Mouse (Mus musculus): Measurements from ENCODE around the gene Gm35549.
A peak's percentile ranks its signal among the peaks of the same experiment; 100 is the strongest.
"Not testable (repeated sequence)": the region's sequence is repeated elsewhere in the genome, so short reads cannot be mapped to it uniquely, and the experiment has no call there.

The Gm35549 gene

DNA sequence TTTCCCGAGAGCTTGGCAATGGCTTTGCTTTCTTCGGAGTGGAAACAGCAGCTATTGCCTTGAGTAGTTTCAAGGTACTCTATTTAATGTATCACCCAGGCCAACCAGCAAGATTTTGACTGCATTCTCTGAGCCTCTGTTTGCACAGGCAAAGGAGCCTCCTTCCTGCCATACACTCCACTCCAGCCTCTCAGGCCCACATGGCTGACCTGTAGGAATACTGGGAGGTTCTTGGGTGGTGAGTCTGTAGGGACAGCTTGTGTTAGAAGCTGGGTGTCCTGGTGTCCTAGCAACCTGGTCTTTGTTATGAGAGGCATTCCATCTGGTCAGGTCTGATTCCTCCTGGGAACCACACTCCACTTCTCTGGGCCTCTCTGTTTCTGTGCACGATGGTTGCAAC is at the start of gene Gm35549:
Gene Gm35549 (minus strand): TSS at position 276 of the 400 bp plus-strand sequence.
- no peak for DNase-seq (ENCODE audit: low spot score in 2 of 2)

DNA sequence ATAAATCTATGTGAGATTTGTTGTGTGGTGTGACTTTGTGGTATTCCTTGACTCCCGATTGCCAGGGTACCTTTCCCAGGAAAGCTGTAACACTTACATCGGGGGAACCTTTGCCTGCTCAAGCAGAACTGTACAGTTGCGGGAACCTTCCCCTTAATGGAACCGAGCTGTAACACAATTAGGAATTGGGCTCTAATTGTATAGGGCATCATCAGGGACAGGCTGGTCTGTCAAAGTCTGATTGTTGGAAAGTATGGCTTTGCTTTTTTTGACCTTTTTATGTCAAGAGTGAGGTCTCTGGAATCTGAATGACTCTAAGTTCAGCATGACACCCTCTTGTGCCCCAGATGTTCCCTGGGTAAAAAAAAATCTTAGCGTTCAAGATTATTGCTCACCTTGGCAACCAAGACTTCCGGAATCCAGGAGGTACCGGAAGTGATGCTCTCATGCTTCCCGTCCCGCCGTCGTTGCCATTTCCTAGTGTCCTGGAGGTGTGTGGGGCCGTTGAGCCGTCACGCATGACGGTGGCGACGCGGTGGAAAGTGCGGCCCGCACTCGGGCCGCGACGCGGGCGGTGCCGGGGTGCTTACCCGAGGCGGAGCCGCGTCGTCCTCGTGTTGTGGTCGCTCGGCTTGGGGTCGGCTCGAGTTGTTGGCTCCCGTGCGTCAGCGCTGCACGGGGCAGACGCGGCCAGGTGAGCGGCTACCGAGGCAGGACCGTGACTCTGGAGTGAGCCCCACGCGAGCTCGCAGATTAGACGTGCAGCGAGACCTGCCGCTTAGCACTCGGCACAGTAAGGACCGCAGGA is 42.7 kb upstream of the Gm35549 start:
- peak; percentile 24 to 56 for DNase-seq (ENCODE audit: low spot score in 2 of 2)

DNA sequence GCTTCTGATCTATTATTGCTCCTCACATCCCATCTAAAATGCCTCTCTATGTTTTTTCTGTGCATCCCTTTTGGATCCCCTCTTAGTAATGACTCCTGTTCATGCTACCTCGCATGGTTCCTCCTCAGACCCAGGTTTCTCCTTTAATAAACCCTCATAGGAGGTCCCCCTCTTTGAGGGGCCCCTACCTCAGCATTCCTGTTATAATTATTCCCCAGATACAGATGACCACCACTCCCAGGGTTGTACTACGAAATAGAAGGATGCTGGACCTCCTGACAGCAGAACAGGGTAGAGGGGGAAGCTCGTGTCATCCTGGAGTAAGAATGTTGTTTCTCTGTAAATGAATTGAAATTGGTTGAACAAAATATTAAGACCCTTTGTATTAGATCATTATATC is 41.5 kb upstream of the Gm35549 start, which contains the start of gene Zkscan7:
Gene Zkscan7 (plus strand): TSS at position 301 of the 400 bp plus-strand sequence.
- DNase-seq (ENCODE audit: low spot score in 2 of 2): no peak

- DNase-seq (ENCODE audit: low spot score in 2 of 2): no peak
These were observed 31.3 kb upstream of the Gm35549 start for GRCm38 (mm10) chr9:122875145-122875544.

DNA sequence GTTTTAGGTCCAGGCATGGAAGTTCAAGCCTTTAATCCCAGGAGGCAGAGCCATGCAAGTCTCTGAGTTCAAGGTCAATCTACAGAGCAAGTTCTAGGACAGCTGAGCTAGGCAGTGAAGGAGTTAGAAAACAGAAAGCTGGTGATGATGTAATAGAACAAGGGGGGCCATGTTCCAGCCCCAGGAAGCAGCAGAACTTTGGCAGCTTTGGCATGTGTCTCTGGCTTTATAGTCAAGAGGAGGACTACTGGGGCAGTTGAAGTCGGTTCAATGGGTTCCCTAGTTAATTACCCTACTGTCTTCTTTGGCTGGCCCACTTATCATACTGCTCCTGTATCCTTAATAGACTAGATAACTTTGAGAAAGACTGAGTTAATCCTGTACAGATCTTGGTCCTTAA is 30.8 kb upstream of the Gm35549 start:
- DNase-seq (ENCODE audit: low spot score in 2 of 2): no peak

DNA sequence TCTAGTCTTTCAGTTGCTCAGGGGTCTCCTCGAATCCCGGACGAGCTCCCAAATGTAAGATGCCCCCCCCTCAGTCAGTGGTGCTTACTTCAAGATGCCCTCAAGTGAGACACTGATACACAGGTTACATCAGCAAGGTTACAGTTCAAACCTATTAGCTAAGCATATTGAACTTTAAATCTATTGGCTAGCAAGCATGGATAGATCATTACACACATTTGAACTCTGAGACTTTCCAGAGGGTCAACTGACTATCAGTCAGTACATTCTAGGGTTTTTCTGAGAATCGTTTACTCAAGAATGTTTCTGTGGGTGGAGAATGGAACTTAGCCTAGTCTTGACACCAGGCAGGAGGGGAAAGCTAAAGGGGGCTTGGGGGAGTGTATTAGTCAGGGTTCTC is 28.8 kb upstream of the Gm35549 start:
- DNase-seq (ENCODE audit: low spot score in 2 of 2): no peak

DNA sequence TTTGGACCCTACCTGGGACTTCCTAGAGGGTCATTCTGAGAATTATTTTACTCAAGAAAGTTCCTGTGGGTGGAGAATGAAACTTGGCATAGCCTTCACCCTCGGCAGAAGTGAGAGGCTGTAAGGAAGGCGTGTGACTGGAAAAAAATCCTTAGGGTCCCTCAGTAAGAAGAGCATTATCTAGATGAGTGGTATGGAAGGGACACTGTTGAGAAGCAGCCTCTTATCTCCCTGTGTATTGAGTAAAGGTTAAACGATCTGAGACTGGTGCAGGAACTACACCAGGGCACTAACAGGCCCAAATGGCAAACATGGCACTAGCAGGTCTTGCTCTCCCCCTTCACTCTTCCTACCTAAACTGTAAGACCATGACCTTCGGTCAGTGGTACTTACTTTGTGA is 22.4 kb upstream of the Gm35549 start:
- no peak for DNase-seq (ENCODE audit: low spot score in 2 of 2)

GRCm38 (mm10) chr9:122865697-122866166 is 21.9 kb upstream of the Gm35549 start, which contains the start of gene Zfp445:
Gene Zfp445, minus strand, starts transcription at chr9:122866006.
- DNase-seq (ENCODE audit: low spot score in 2 of 2): peak; percentile 57 to 64

DNA sequence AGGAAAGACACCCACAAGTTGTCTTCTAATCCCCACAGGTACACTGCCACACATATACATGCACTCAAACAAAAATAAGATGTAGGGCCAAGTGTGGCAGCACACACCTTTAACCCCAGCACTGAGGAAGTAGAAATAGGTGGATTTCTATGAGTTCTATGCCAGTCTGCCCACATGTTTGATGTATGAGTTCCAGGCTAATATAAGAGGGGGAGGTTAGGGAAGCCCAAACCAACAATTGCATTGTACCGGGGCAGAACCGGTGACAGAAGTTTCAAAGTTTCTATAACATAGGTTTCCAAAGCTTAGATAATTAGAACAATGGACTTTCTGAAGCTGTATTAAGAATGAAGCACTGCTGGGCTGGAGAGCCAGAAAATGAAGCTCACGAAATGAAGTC is 21.0 kb upstream of the Gm35549 start:
- DNase-seq (ENCODE audit: low spot score in 2 of 2): no peak

DNA sequence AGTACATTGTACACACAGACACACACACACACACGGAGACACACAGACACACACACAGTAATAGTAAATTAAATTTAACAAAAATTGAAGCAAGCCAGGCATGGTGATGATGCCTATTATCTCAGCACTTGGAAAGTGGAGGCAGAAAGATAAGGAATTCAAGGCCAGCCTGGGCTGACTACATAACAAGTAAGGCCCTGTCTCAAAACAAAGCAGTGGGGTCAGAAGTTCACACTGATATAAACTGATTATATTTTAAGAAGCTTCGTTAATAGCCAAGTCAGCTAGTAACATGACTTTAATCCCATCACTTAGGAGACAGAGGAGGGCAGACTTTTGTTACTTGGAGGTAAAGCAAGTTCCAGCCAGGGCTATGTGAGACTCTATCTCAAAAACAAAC is 19.9 kb upstream of the Gm35549 start:
- no peak for DNase-seq (ENCODE audit: low spot score in 2 of 2)

DNA sequence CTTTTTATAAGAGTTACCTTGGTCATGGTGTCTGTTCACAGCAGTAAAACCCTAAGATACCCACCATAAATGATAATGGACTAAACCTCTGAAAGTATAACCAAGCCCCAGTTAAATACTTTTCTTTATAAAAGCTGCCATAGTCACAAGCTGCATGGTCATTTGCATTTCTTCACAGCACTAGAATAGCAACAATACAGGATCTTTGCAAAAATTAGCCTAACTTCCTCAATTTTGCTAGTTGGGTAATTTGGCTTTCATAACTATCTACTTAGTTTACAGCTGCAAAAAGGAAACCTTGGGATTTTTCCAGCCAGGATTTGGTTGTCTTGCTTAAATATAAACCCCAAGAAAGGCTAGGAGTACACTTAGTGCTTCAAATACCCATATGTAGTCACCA is 16.9 kb upstream of the Gm35549 start:
- no peak for DNase-seq (ENCODE audit: low spot score in 2 of 2)

DNA sequence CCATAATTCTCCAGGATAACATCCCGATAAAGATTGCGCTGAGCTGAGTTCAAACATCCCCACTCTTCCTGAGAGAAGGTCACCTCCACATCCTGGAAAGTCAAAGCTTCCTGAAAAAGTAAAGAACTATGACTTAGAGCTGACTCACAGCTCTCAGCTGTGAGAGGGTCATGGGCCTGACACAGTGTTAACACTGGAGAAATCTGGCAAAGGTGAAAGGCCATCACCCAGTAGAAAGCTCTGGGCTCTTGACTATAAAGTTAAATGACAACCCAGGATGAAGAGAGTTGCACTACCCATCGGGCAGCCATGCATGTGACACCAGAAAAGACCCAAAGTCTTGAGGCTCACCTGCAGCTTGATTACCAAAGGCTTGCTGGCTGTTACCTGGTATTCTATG is 12.9 kb upstream of the Gm35549 start:
- no peak for DNase-seq (ENCODE audit: low spot score in 2 of 2)

DNA sequence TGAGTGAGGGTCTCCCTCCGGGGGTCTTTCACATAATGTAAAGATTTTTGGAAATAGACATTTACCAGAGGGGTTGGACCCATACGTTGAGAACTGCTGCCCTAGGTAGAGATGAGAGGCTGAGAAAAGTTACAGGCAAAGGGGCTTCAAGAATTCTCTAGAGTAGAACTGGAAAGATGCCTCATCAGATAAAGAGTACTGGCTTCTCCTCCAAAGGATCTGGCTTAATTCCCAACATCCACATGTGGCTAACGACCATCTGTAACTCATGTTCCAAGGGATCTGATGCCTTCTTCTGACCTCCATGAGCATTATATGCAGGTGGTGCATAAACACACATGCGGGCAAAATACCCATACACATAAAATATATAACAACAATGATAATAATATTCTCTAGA is 11.8 kb upstream of the Gm35549 start:
- DNase-seq (ENCODE audit: low spot score in 2 of 2): no peak

GRCm38 (mm10) chr9:122855141-122855540 is 11.3 kb upstream of the Gm35549 start:
- not testable (repeated sequence) for DNase-seq (ENCODE audit: low spot score in 2 of 2)

DNA sequence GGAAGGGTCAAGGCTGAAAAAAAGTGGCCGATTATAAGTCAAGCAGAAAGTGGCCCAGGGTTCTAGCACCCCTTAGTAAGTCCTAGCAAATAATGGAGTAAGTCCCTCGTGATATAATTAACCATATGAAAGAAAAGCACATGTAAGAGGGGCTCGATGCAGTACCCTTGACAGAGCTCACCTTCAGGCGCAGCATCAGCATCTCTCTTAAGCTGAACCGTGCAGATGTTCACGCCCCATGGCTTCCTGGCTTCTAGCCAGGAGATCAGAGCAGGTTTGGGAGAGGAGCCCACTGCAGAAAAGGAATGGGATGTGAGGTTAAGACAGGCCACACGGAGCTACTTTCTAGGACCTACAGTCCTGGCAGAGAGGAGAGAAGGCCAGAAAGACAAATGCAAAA is 10.7 kb upstream of the Gm35549 start:
- DNase-seq (ENCODE audit: low spot score in 2 of 2): no peak

- not testable (repeated sequence) for DNase-seq (ENCODE audit: low spot score in 2 of 2)
These were observed 4.0 kb upstream of the Gm35549 start for GRCm38 (mm10) chr9:122847811-122848311.

DNA sequence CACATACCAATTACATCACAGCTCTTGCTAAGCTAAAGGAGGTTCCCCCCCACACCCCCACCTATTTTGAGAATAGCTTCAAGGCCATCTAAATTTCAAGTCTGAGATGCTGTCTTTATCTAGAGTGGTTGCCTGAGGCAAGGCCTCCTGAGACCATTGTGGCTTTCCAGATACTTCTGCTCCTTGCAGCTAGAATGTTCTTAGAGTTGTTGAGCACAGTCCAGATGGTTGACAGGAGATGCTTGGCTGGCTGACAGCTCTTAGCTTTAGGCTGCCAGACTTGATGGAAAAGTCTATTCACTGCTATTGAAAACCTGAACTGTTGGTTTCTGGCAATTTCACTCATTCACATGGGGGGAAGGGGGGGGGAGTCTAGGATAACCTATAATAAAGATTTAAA is 2.3 kb upstream of the Gm35549 start:
- no peak for DNase-seq (ENCODE audit: low spot score in 2 of 2)

DNA sequence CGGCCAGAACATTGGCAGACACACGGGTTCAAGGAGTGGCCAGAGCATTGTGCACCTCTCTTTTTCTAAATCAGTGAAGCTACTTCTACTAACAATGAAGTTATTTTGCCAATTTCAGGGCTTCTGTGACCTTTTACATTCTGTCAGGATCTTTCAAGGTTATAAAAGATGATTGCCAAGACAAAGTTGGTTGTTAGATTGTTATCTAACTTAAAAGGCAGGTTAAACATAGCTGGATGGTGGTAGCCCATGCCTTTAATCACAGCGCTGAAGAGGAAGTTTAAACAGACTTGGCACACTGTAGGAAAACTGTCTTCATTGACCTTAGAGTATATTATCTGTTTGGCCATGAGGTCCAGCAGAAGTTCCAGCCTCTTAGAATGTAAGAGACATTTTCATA is 1.8 kb upstream of the Gm35549 start:
- DNase-seq (ENCODE audit: low spot score in 2 of 2): no peak

DNA sequence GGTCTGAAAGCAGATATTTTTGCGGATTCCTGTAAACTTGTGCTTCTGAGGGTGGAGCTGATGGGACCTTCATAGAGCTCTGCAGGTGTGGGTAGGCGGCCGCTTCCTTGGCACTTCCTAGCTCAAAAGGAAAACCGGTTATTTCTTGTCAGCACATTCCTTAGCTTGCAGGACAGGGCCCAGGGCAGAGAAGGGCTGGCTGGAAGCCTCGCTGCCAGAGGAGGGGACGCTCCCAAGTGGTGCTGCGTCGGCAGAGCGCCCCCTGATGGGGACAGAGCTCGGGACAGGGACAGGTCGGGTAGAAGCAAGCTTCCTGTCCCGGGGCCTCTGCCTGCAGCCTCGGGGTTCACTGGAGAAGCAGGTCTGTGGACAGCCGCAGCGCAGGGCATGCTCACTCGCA is 6.2 kb downstream of the Gm35549 start:
- no peak for DNase-seq (ENCODE audit: low spot score in 2 of 2)

DNA sequence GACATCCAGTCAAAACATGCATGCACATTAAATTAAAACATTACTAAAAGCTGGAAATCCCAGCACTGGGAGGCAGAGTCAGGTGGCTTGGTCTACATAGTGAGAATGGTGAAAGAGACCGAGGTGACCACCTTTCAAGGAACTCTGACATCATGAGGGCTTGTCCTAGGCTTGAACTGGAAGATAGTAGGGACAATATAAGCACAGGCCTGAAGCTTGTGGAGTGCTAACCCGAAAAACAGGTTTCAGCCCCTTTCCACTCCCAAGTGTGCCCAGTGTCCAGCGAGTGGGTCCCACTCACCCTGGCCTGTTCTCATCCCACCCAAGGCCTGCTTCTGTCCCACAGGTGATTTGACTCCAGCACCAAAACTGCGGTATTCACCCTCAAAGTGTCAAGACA is 6.6 kb downstream of the Gm35549 start:
- no peak for DNase-seq (ENCODE audit: low spot score in 2 of 2)

GRCm38 (mm10) chr9:122836790-122837189 is 7.0 kb downstream of the Gm35549 start:
- DNase-seq (ENCODE audit: low spot score in 2 of 2): peak; percentile 25 to 39

DNA sequence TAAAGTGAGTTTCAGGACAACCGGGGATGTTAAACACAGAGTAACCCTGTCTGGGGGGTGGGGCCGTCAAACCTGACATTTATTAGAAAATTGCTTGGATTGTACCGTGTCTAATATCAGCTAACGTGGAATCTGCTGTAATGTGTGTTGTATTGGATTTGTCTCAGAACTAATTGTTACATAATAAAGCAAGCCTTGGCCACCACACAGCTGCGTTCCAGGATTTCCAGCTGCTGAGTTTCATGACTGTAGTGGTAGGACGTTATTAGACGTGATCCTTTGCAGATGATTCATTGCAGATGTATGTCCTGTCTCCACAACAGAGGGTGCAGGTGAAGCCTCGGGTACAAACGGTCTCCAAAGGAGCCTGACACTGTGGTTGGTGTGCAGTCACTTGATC is 7.7 kb downstream of the Gm35549 start:
- no peak for DNase-seq (ENCODE audit: low spot score in 2 of 2)

GRCm38 (mm10) chr9:122829826-122830380 is 13.9 kb downstream of the Gm35549 start:
- DNase-seq (ENCODE audit: low spot score in 2 of 2): no peak

Measured in frontal cortex, postnatal 25 days (tissue).